Mouse (Mus musculus) liver, embryonic 16.5 days (tissue): ENCODE data around the gene Utf1. TPM values are rescaled to one million over a fixed set of nuclear protein-coding genes. Genes with fewer than 3 reads are reported as not detected.

Experiments
- ATAC-seq: fragments of 200-750 bp; cut with Nextera tagmentation; 2 replicates; pipeline ENCODE4 v1.8.0; 2017; ENCODE audit warnings: low read depth, mild to moderate bottlenecking, moderate number of reproducible peaks, moderate library complexity
- H3K27ac ChIP-seq: fragments of 300-500 bp; sonication (generic); 2 replicates; pipeline ENCODE4 v1.5.1; 2014; ENCODE audit warnings: mild to moderate bottlenecking, low read length
- H3K27me3 ChIP-seq: fragments of 300-500 bp; sonication (generic); 2 replicates; pipeline ENCODE4 v1.6.1; 2014; ENCODE audit warnings: low read depth, low read length, mixed read lengths; ENCODE audit not compliant: control insufficient read depth, insufficient read depth
- H3K36me3 ChIP-seq: fragments of 300-500 bp; sonication (generic); 2 replicates; pipeline ENCODE4 v1.6.1; 2014; ENCODE audit warnings: mild to moderate bottlenecking; ENCODE audit not compliant: control insufficient read depth, insufficient read depth
- H3K4me1 ChIP-seq: fragments of 300-500 bp; sonication (generic); 2 replicates; pipeline ENCODE4 v1.6.1; 2014; ENCODE audit warnings: low read depth, low read length, mixed read lengths; ENCODE audit not compliant: control insufficient read depth
- H3K4me2 ChIP-seq: fragments of 300-500 bp; sonication (generic); 2 replicates; pipeline ENCODE4 v1.6.1; 2014; ENCODE audit warnings: low read depth, low read length, mixed read lengths
- H3K4me3 ChIP-seq: fragments of 300-500 bp; sonication (generic); 2 replicates; pipeline ENCODE4 v1.5.1; 2014; ENCODE audit warnings: low read depth, mild to moderate bottlenecking, low read length
- H3K9ac ChIP-seq: fragments of 300-500 bp; sonication (generic); 2 replicates; pipeline ENCODE4 v1.6.1; 2014; ENCODE audit warnings: low read depth, low read length
- H3K9me3 ChIP-seq: fragments of 300-500 bp; sonication (generic); replicated peaks from 2 replicates; pipeline ENCODE4 v1.6.1; 2016; ENCODE audit warnings: low read length; ENCODE audit not compliant: control insufficient read depth
- WGBS: fragments of 180-500 bp; shearing (Covaris S2); extraction: QIAGEN DNeasy Blood & Tissue Kit; methylation state at CpG from one replicate; pipeline ENCODE4 v1.1.7; 2014; ENCODE audit not compliant: insufficient replicate concordance; 5-methylcytosine and 5-hydroxymethylcytosine counted together
- polyA plus RNA-seq: library from polyadenylated mRNA; unstranded; fragments of >200 nt; fragmentation: Nextera tagmentation; extraction: Ambion mirVana; gene quantifications from 2 replicates; pipeline ENCODE4 v1.2.1, GENCODE M21; 2015

The Utf1 gene
- polyA plus RNA-seq, 1 experiment from 2014 or later, result not detected

GRCm38 (mm10) chr7:139930732-139931131 is 12.9 kb upstream of the Utf1 start:
- H3K27ac ChIP-seq, result no peak overlapping the region
- no peaks in the 10 kb centered on the region for H3K36me3 ChIP-seq
- H3K9ac ChIP-seq, result no peak overlapping the region
- no peaks in the 10 kb centered on the region for H3K27me3 ChIP-seq
- H3K4me1 ChIP-seq, result no peaks in the 10 kb centered on the region
- ATAC-seq, result no peak
- H3K4me2 ChIP-seq, result no peak overlapping the region
- no peaks in the 10 kb centered on the region for H3K9me3 ChIP-seq
- 9% methylated on average over 11 of the region's 11 CpGs for WGBS
- no peak overlapping the region for H3K4me3 ChIP-seq

DNA sequence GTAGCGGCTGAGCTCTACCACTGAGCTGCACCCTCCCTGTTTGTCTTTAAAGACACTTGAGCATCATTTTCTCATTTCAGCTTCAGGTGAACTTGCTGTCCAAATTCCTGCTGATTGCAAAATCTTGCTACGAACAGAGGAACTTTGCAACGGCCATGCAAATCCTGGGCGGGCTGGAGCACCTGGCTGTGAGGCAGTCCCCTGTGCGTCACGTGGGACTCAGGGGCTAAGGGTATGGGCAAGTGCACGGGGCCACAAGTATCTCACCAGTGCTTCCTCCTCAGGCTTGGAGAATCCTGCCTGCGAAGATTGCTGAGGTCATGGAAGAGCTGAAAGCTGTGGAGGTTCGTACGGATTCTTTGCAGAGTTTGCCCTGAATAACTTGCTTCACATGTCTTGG is 6.9 kb upstream of the Utf1 start:
- H3K4me2 ChIP-seq, result no peak overlapping the region
- no peaks in the 10 kb centered on the region for H3K9me3 ChIP-seq
- H3K9ac ChIP-seq, result no peak overlapping the region
- ATAC-seq, result no peak
- no peak overlapping the region for H3K27ac ChIP-seq
- H3K36me3 ChIP-seq, result no peaks in the 10 kb centered on the region
- H3K4me3 ChIP-seq, result no peak overlapping the region
- WGBS, result 59% methylated on average over 10 of the region's 10 CpGs
- peaks cover 2% of the 10 kb centered on the region for H3K27me3 ChIP-seq
- no peaks in the 10 kb centered on the region for H3K4me1 ChIP-seq

DNA sequence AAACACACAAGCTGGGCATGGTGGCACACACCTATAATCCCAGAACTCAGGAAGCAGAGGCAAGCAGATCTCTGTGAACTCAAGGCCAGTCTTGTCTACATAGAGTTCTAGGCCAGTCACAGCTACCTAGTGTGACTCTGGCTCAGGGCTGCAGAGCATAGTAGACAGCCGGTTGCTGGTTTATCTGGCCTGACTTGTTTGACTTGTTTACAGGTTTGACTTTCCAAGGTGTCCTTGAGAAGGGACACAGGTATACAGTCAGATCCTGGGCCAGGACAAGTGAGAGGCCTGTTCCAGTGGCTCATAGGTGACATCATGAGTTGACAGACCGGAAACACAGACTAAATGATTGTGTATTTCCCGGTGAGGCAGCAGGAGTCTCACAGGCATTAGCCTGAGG is 6.5 kb upstream of the Utf1 start:
- ATAC-seq, result no peak

GRCm38 (mm10) chr7:139937810-139938209 is 5.8 kb upstream of the Utf1 start:
- ATAC-seq, result no peak
- H3K27ac ChIP-seq, result no peak overlapping the region
- WGBS, result 60% methylated on average over 5 of the region's 5 CpGs
- peaks cover 13% of the 10 kb centered on the region for H3K27me3 ChIP-seq
- no peaks in the 10 kb centered on the region for H3K9me3 ChIP-seq
- no peaks in the 10 kb centered on the region for H3K4me1 ChIP-seq
- no peak overlapping the region for H3K9ac ChIP-seq
- no peaks in the 10 kb centered on the region for H3K36me3 ChIP-seq
- no peak overlapping the region for H3K4me3 ChIP-seq
- H3K4me2 ChIP-seq, result no peak overlapping the region

More for the DNA sequence above, 6.5 kb upstream of the Utf1 start:
- Histone ChIP-seq H3K36me3 (no peaks in the 10 kb centered on the region), H3K4me2 (no peak overlapping the region), H3K27ac (no peak overlapping the region), H3K9ac (no peak overlapping the region), H3K9me3 (no peaks in the 10 kb centered on the region), H3K4me3 (no peak overlapping the region), H3K4me1 (no peaks in the 10 kb centered on the region), H3K27me3 (peaks cover 6% of the 10 kb centered on the region)
- WGBS, result 64% methylated on average over 3 of the region's 3 CpGs

- no peak overlapping the region for H3K4me2 ChIP-seq
- no peaks in the 10 kb centered on the region for H3K4me1 ChIP-seq
- 46% methylated on average over 16 of the region's 16 CpGs for WGBS
- H3K27me3 ChIP-seq, result peaks cover 42% of the 10 kb centered on the region
- no peaks in the 10 kb centered on the region for H3K9me3 ChIP-seq
- H3K36me3 ChIP-seq, result no peaks in the 10 kb centered on the region
- no peak overlapping the region for H3K4me3 ChIP-seq
- H3K9ac ChIP-seq, result no peak overlapping the region
- ATAC-seq, result no peak
- no peak overlapping the region for H3K27ac ChIP-seq
Measured at GRCm38 (mm10) chr7:139940476-139941209, 2.9 kb upstream of the Utf1 start.

DNA sequence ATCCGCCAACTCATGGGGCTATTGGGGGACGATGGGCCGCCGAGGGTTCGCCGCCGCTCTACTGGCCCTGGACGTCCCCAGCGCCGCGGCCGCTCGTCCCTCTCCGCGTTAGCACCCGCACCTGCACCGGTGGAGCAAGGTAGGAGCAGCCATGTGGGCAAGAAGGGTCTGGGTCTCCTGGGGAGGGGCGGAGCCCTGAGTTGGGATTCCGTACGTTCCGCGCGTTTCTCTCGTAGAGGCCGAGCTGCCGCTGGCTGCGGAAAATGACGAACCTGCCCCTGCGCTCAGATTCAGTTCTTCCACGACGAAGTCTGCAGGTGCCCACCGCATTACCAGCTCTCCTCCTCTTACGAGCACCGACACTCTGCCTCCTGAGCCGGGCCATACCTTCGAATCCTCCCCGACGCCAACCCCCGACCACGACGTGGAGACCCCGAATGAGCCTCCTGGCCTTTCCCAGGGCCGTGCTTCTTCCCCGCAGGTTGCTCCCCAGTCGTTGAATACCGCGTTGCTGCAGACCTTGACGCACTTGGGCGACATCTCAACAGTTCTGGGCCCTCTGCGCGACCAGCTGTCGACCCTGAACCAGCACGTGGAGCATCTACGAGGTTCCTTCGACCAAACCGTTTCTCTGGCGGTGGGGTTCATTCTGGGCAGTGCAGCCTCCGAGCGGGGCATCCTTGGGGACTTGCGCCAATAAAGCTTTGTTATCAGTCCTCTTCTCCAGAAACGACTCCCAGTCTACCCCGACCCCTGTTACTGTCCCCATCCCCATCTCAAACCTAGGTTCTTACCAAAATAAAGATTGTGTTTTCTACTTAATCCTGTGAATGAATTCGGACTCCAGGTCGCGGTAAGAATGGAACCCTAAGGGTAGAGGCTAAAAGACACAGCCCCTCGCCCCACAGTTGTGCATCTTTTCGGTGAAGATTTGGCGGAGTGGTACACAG is 977 bp downstream of the Utf1 start:
- Histone ChIP-seq H3K9me3 (no peaks in the 10 kb centered on the region), H3K36me3 (no peaks in the 10 kb centered on the region), H3K4me3 (peak overlapping the region; percentile 26), H3K4me2 (peak overlapping the region; percentile 27), H3K27me3 (peaks cover 62% of the 10 kb centered on the region), H3K4me1 (no peaks in the 10 kb centered on the region; the same call in 1 of the 2 replicates), H3K9ac (no peak overlapping the region), H3K27ac (no peak overlapping the region)
- WGBS, result 3% methylated on average over 68 of the region's 68 CpGs
- ATAC-seq, result no peak

DNA sequence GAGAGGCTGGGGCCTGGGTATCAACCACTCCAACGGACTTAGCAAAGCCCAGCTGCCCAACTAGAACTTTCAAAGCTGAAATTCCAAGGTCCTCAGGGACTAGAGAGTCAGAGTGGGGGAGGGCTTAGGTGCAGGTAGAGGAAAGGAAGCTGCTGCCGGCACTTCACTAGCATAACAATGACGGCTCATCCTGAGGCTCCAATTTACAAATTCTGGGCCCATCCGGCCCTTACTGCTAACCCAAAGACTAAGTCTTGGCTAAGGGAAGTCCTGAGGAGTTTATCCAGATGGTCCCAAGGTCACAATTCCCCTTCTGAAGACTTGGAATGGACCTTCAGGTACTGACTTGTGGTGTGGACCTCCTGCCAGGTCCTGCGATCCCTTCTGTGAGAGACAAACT is 1.9 kb downstream of the Utf1 start:
- ATAC-seq, result no peak
- H3K4me1 ChIP-seq, result no peaks in the 10 kb centered on the region; the same call in 1 of the 2 replicates
- WGBS, result 21% methylated on average over 5 of the region's 5 CpGs

GRCm38 (mm10) chr7:139946032-139946431 is 2.4 kb downstream of the Utf1 start:
- no peak overlapping the region for H3K4me3 ChIP-seq
- no peaks in the 10 kb centered on the region; the same call in none of the 2 replicates for H3K4me1 ChIP-seq
- H3K27me3 ChIP-seq, result peaks cover 62% of the 10 kb centered on the region
- ATAC-seq, result no peak
- H3K4me2 ChIP-seq, result no peak overlapping the region
- H3K9me3 ChIP-seq, result no peaks in the 10 kb centered on the region
- H3K36me3 ChIP-seq, result no peaks in the 10 kb centered on the region
- WGBS, result 26% methylated on average over 5 of the region's 5 CpGs
- H3K9ac ChIP-seq, result no peak overlapping the region
- H3K27ac ChIP-seq, result no peak overlapping the region

More for the DNA sequence above, 1.9 kb downstream of the Utf1 start:
- Histone ChIP-seq H3K9me3 (no peaks in the 10 kb centered on the region), H3K9ac (no peak overlapping the region), H3K36me3 (no peaks in the 10 kb centered on the region), H3K27me3 (peaks cover 62% of the 10 kb centered on the region), H3K4me3 (no peak overlapping the region), H3K4me2 (no peak overlapping the region), H3K27ac (no peak overlapping the region)

DNA sequence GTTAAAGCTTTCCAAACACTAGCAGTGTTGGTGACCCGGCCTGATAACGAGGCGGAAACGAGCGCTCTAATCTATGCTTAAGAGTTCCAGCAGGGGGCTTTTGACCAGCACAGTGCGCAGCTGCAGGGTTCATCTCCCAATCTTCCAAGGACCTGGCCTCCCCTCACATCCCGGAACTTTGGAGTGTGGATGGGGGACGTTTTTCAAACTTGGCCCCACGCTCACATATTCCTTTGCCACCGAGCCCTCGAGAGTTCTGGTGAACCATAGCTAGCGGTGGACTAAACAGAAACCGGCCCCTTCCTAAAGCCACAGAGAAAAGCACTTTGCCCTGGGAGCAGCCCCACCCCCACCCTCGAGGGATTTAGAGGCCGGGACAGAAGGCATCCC is 6.3 kb downstream of the Utf1 start:
- no peaks in the 10 kb centered on the region; the same call in none of the 2 replicates for H3K4me1 ChIP-seq

More for the DNA sequence above, 6.3 kb downstream of the Utf1 start:
- H3K36me3 ChIP-seq, result no peaks in the 10 kb centered on the region
- WGBS, result under 1% methylated on average over 15 of the region's 15 CpGs
- peak overlapping the region; percentile 71 for H3K4me2 ChIP-seq
- no peak overlapping the region for H3K27ac ChIP-seq
- H3K9ac ChIP-seq, result peak overlapping the region; percentile 59
- H3K4me3 ChIP-seq, result peak overlapping the region; percentile 63
- peaks cover 28% of the 10 kb centered on the region for H3K27me3 ChIP-seq
- no peaks in the 10 kb centered on the region for H3K9me3 ChIP-seq
- ATAC-seq, result peak; percentile 53; the same call in 1 of the 2 replicates
